Mouse (Mus musculus): Measurements from ENCODE around the gene Calhm3.

Calhm3 gene

DNA sequence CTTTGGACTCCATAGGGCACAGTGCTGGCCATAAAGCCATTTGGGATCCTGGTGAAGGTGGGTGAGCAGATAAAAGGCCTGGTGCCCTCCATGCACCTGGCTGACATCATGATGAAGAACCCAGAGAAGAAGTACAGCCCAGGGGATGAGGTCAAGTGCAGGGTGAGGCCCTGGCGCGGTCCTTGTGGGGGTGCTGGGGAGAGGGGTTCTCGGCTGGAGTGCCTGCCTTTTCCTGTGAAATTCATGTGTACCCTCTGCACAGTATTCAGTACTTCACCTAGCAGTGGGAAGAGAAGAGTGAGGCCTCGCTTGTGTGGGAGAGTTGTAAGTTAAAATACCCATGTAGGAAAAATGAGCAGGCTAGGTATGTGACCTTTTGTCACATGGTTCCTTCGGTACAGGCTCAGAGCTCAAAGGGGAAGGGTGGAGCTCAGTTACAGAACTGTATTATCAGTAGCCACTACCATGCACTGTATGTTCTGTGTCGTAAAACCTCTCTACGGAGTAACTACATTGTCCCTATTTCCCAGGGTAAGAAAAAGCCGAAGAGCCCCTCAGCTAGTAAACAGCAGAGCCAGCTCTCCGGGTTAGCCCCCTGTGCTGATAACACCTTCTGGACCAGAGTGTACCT is 52.8 kb downstream of the Calhm3 start:
- DNase-seq: no peak
